Mouse (Mus musculus) E14TG2a.4 (cell line): Measurements from ENCODE around the gene Olfr645.

Experiments used
- CTCF ChIP-seq: conservative IDR thresholded peaks from 2 replicates; pipeline ENCODE4 v1.5.1; 2014; ENCODE audit warnings: low read length
- POU5F1 ChIP-seq: IDR thresholded peaks from 2 replicates; pipeline ENCODE4 v1.6.1; 2014; ENCODE audit warnings: low read length, borderline replicate concordance

- TF ChIP-seq CTCF: no peak
- no peak for TF ChIP-seq POU5F1
Observed at GRCm38 (mm10) chr7:104035145-104035544, 50.1 kb downstream of the Olfr645 start, which contains the start of gene Olfr641.
